Mouse (Mus musculus): ENCODE data around the gene Mast4.

The Mast4 gene

GRCm38 (mm10) chr13:102811129-102811832 lies 523.0 kb downstream of the Mast4 start:
- DNase-seq (ENCODE audit: low spot score in 2 of 2) = peak in 1 of 2 experiments; percentile 36

GRCm38 (mm10) chr13:102806652-102807051 lies 527.6 kb downstream of the Mast4 start:
- no peak for DNase-seq (ENCODE audit: low spot score in 2 of 2)

GRCm38 (mm10) chr13:102805190-102805589 lies 529.1 kb downstream of the Mast4 start:
- no peak for DNase-seq (ENCODE audit: low spot score in 2 of 2)

GRCm38 (mm10) chr13:102803206-102803605 lies 531.1 kb downstream of the Mast4 start:
- DNase-seq (ENCODE audit: low spot score in 2 of 2) = no peak

- DNase-seq (ENCODE audit: low spot score in 2 of 2) = no peak
Observed at GRCm38 (mm10) chr13:102792157-102792556, 542.1 kb downstream of the Mast4 start.

GRCm38 (mm10) chr13:102790601-102791155 lies 543.6 kb downstream of the Mast4 start:
- DNase-seq (ENCODE audit: low spot score in 2 of 2) = no peak

- no peak for DNase-seq (ENCODE audit: low spot score in 2 of 2)
Observed at GRCm38 (mm10) chr13:102786666-102787230, 547.5 kb downstream of the Mast4 start.

GRCm38 (mm10) chr13:102783531-102784310 lies 550.6 kb downstream of the Mast4 start:
- DNase-seq (ENCODE audit: low spot score in 2 of 2) = no peak

GRCm38 (mm10) chr13:102779275-102779674 lies 555.0 kb downstream of the Mast4 start:
- DNase-seq (ENCODE audit: low spot score in 2 of 2) = no peak

- no peak for DNase-seq (ENCODE audit: low spot score in 2 of 2)
Observed at GRCm38 (mm10) chr13:102778859-102779258, 555.4 kb downstream of the Mast4 start.

- DNase-seq (ENCODE audit: low spot score in 2 of 2) = no peak
Observed at GRCm38 (mm10) chr13:102775506-102775905, 558.8 kb downstream of the Mast4 start.

GRCm38 (mm10) chr13:102774786-102775201 lies 559.5 kb downstream of the Mast4 start:
- no peak for DNase-seq (ENCODE audit: low spot score in 2 of 2)

- DNase-seq (ENCODE audit: low spot score in 2 of 2) = no peak
Observed at GRCm38 (mm10) chr13:102773169-102773568, 561.1 kb downstream of the Mast4 start.

GRCm38 (mm10) chr13:102770194-102770593 lies 564.1 kb downstream of the Mast4 start:
- DNase-seq (ENCODE audit: low spot score in 2 of 2) = no peak

- DNase-seq (ENCODE audit: low spot score in 2 of 2) = no peak
Observed at GRCm38 (mm10) chr13:102768512-102768911, 565.8 kb downstream of the Mast4 start.

GRCm38 (mm10) chr13:102767110-102767509 lies 567.2 kb downstream of the Mast4 start:
- DNase-seq (ENCODE audit: low spot score in 2 of 2) = no peak

- DNase-seq (ENCODE audit: low spot score in 2 of 2) = no peak
Observed at GRCm38 (mm10) chr13:102765216-102765615, 569.1 kb downstream of the Mast4 start.

GRCm38 (mm10) chr13:102764218-102764617 lies 570.1 kb downstream of the Mast4 start:
- DNase-seq (ENCODE audit: low spot score in 2 of 2) = no peak

GRCm38 (mm10) chr13:102762203-102762602 lies 572.1 kb downstream of the Mast4 start:
- no peak for DNase-seq (ENCODE audit: low spot score in 2 of 2)

- DNase-seq (ENCODE audit: low spot score in 2 of 2) = no peak
Observed at GRCm38 (mm10) chr13:102761410-102761809, 572.9 kb downstream of the Mast4 start.

- DNase-seq (ENCODE audit: low spot score in 2 of 2) = no peak
Observed at GRCm38 (mm10) chr13:102758021-102758420, 576.3 kb downstream of the Mast4 start.

- DNase-seq (ENCODE audit: low spot score in 2 of 2) = no peak
Observed at GRCm38 (mm10) chr13:102756071-102756470, 578.2 kb downstream of the Mast4 start.
